Mouse (Mus musculus) liver, adult 2 months (tissue): ENCODE results near the gene Eepd1.

Experiments used
- CTCF ChIP-seq: fragments of 200-500 bp; IDR thresholded peaks from 2 replicates; pipeline ENCODE4 v1.5.1; 2011; ENCODE audit warnings: low read depth, low read length, control low read depth
- POLR2A ChIP-seq: fragments of 200-500 bp; IDR thresholded peaks from 2 replicates; pipeline ENCODE4 v1.6.1; 2011; ENCODE audit warnings: low read length, control low read depth; ENCODE audit not compliant: insufficient read depth; ENCODE audit errors: extremely low read depth

DNA sequence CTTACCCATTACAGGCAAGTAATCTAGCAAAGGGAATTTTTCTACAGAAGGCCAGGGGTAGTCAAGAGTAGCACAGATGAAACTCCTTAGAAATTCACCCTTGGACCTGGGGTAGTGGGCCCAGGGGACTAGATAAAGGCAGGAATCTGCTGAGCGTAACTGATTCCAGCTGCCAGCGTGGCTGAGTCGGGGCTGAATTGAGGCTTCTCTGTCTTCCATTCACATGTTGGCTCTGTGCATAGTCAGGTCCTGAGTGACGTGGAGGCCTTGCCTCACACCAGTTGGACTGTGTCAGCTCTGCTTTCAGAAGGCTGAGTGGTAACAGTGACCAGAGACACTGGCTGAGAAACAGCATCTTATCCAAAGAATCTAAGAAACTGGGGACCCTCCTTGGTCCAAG lies 36.6 kb downstream of the Eepd1 start:
- TF ChIP-seq CTCF: no peak
- no peak for TF ChIP-seq POLR2A
